Mouse (Mus musculus) limb, embryonic 13.5 days (tissue): Measurements from ENCODE around the gene P2ry6. TPM values are rescaled to one million over a fixed set of nuclear protein-coding genes. Genes with fewer than 3 reads are reported as not detected.

ENCODE experiments used
- ATAC-seq: fragments of 200-750 bp; cut with Nextera tagmentation; 2 replicates; pipeline ENCODE4 v1.8.0; 2017; ENCODE audit warnings: low read depth, moderate number of reproducible peaks, moderate TSS enrichment; ENCODE audit not compliant: low FRiP score
- H3K27ac ChIP-seq: fragments of 300-500 bp; sonication (generic); 2 replicates; pipeline ENCODE4 v1.5.1; 2015; ENCODE audit warnings: inconsistent platforms, mild to moderate bottlenecking, moderate library complexity
- H3K27me3 ChIP-seq: fragments of 300-500 bp; sonication (generic); 2 replicates; pipeline ENCODE4 v1.6.1; 2015; ENCODE audit warnings: mild to moderate bottlenecking, inconsistent platforms
- H3K36me3 ChIP-seq: fragments of 300-500 bp; sonication (generic); 2 replicates; pipeline ENCODE4 v1.6.1; 2015; ENCODE audit warnings: inconsistent platforms, mild to moderate bottlenecking, moderate library complexity
- H3K4me1 ChIP-seq: fragments of 300-500 bp; sonication (generic); 2 replicates; pipeline ENCODE4 v1.6.1; 2015; ENCODE audit warnings: inconsistent platforms
- H3K4me2 ChIP-seq: fragments of 300-500 bp; sonication (generic); replicated peaks from 2 replicates; pipeline ENCODE4 v1.6.1; 2015; ENCODE audit warnings: inconsistent platforms, mild to moderate bottlenecking, moderate library complexity
- H3K4me3 ChIP-seq: fragments of 300-500 bp; sonication (generic); 2 replicates; pipeline ENCODE4 v1.5.1; 2015; ENCODE audit warnings: moderate library complexity, mild to moderate bottlenecking, inconsistent platforms
- H3K9ac ChIP-seq: fragments of 300-500 bp; sonication (generic); 2 replicates; pipeline ENCODE4 v1.6.1; 2015; ENCODE audit warnings: mild to moderate bottlenecking, inconsistent platforms
- H3K9me3 ChIP-seq: fragments of 300-500 bp; sonication (generic); 2 replicates; pipeline ENCODE4 v1.6.1; 2016; ENCODE audit warnings: inconsistent platforms
- WGBS: fragments of 180-500 bp; shearing (Covaris S2); methylation state at CpG from one replicate; pipeline ENCODE4 v1.1.7; 2015; 5-methylcytosine and 5-hydroxymethylcytosine counted together
- polyA plus RNA-seq: library from polyadenylated mRNA; unstranded; fragments of >200 nt; fragmentation: Nextera tagmentation; extraction: Ambion mirVana; gene quantifications from 2 replicates; pipeline ENCODE4 v1.2.1, GENCODE M21; 2015

The P2ry6 gene
- polyA plus RNA-seq, 1 experiment from 2014 or later, result 5.6 TPM

DNA sequence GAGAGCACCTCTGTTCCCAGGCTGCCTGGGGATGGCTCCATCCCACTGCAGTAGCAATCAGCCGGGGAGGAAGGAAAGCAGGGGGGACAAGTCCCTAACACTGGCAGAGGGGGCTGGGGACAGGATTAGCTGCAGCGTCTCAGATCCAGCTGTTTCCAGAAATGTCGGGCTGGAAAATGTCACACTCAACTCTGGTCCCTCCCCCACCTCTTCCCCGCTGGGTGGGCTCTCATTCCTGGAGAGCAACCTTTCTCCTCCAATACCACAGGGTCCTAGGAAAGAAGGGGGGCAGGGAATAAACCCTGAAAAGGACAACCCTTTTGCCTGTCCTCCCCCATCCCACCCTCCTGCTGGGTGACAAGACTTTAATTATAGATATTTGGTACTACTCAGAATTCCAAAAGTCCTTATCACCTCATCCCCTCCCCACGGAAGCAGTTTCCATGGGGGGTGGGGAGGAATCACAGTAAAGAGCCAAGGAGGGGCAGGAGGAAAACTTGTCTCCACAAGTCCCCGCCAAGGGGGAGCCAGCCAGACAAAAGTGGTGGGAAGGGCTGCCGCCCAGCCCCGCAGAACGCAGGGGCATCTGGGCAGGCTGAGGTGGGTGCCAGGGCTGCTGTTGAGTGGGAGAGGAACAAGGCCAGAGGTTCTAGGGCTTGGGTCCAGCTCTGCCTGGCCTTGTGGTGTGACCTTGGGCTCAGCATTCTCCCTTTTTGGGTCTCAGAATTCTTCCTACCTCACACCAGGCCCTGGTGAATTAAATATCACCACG, 49.6 kb downstream of the P2ry6 start:
- no peak for ATAC-seq
- H3K9ac ChIP-seq, result peak overlapping the region; percentile 98
- H3K4me1 ChIP-seq, result peaks cover 99% of the 10 kb centered on the region
- peaks cover 61% of the 10 kb centered on the region for H3K36me3 ChIP-seq
- no peaks in the 10 kb centered on the region for H3K9me3 ChIP-seq
- peak overlapping the region; percentile 99 for H3K4me2 ChIP-seq
- 21% methylated on average over 10 of the region's 10 CpGs for WGBS
- no peaks in the 10 kb centered on the region for H3K27me3 ChIP-seq
- H3K4me3 ChIP-seq, result peak overlapping the region; percentile 93
- no peak overlapping the region; the same call in 1 of the 2 replicates for H3K27ac ChIP-seq

DNA sequence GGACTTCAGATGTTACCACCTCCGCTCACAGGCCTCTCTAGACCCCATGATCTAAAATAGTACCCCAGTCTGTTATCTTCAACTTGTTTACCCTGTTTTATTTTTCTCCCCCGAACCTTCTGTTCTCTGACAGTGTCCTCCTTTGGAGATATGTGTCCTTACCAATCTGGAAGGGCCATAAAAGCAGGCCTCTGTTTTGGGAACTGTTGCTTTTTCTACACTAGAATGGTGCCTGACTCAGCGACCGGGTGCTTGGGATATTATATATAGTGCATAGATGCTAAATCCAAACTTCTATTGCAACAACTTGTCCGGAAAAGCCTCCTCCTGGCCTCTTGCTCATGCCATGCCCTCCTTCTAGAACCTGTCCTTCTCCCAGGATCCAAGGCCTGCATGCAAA, 50.2 kb downstream of the P2ry6 start:
- H3K27me3 ChIP-seq, result no peaks in the 10 kb centered on the region
- peak overlapping the region; percentile 93 for H3K4me3 ChIP-seq
- WGBS, result 74% methylated on average over 5 of the region's 5 CpGs
- H3K36me3 ChIP-seq, result peaks cover 60% of the 10 kb centered on the region
- peak overlapping the region; percentile 98; the same call in 1 of the 2 replicates for H3K9ac ChIP-seq
- peaks cover 99% of the 10 kb centered on the region for H3K4me1 ChIP-seq
- no peaks in the 10 kb centered on the region for H3K9me3 ChIP-seq
- peak overlapping the region; percentile 99 for H3K4me2 ChIP-seq
- peak overlapping the region; percentile 0; the same call in 1 of the 2 replicates for H3K27ac ChIP-seq
- no peak for ATAC-seq

DNA sequence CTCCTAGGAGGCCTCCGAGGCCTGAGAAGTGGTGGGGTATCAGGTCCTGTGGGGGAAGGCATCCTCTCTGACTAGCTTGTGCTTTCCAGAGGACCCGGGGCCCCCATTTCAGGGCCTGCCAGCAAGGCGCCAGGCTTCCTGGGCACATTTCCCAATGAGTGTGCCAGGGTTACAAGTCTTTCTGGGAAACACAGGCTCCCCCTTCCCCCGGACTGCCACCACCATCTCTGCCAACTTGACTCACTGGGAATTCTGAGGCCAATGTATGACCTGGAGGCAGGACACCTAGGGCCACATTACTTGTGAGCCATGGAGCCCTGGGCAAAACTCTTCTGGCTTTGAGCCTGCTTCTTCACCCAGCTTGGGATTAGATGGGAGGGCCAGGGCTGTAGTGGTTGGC, 51.5 kb downstream of the P2ry6 start:
- no peaks in the 10 kb centered on the region for H3K27me3 ChIP-seq
- H3K4me3 ChIP-seq, result no peak overlapping the region
- peaks cover 53% of the 10 kb centered on the region for H3K36me3 ChIP-seq
- H3K9ac ChIP-seq, result no peak overlapping the region
- H3K9me3 ChIP-seq, result no peaks in the 10 kb centered on the region
- peaks cover 99% of the 10 kb centered on the region for H3K4me1 ChIP-seq
- no peak overlapping the region for H3K27ac ChIP-seq
- no peak overlapping the region; the same call in 1 of the 2 replicates for H3K4me2 ChIP-seq
- 87% methylated on average over 4 of the region's 4 CpGs for WGBS
- no peak for ATAC-seq

DNA sequence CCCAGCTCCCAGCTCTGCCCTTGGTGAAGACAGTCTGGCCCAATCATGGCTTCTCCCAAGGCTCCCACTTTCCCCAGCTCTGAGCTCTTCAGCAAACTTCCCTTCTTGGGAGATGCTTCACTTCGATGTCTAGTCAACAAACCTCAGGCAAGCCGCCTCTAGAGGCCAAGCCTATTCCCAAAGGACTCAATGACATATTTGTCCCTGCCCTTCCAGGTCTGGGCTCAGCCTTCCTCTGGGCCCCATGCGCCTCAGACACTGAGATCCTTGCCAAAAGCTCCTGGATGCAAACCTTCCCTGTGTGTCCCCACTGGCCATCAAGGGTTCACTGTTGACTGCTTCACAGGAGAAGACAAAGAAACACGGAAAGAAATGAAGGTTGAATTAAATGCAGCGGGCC, 53.2 kb downstream of the P2ry6 start:
- H3K9me3 ChIP-seq, result no peaks in the 10 kb centered on the region
- no peak overlapping the region for H3K27ac ChIP-seq
- H3K4me3 ChIP-seq, result no peak overlapping the region
- H3K4me1 ChIP-seq, result peaks cover 99% of the 10 kb centered on the region
- H3K27me3 ChIP-seq, result no peaks in the 10 kb centered on the region
- peaks cover 64% of the 10 kb centered on the region for H3K36me3 ChIP-seq
- H3K4me2 ChIP-seq, result no peak overlapping the region
- H3K9ac ChIP-seq, result no peak overlapping the region
- 89% methylated on average over 5 of the region's 5 CpGs for WGBS
- ATAC-seq, result no peak

DNA sequence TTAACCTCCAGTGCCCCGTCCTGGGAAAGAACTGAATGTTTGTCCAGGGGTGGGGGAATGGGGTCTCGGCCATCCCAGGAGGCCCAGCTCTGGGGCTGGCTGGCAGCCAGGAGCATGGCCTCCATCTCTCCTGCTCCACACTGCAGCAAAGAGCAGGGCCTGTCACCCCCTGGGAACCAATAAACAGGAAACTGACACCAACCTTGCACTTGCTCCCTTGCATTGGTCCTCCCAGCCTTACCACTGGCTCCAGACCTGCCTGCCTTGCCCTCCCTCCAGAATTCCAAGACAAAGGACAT, 54.7 kb downstream of the P2ry6 start:
- no peaks in the 10 kb centered on the region for H3K27me3 ChIP-seq
- H3K9ac ChIP-seq, result no peak overlapping the region; the same call in 1 of the 2 replicates
- peaks cover 74% of the 10 kb centered on the region for H3K36me3 ChIP-seq
- H3K4me2 ChIP-seq, result peak overlapping the region; percentile 23
- H3K27ac ChIP-seq, result peak overlapping the region; percentile 59; the same call in 1 of the 2 replicates
- H3K4me3 ChIP-seq, result no peak overlapping the region
- H3K9me3 ChIP-seq, result no peaks in the 10 kb centered on the region
- WGBS, result 9% methylated on average over 2 of the region's 2 CpGs
- peak; percentile 42; the same call in 1 of the 2 replicates for ATAC-seq
- H3K4me1 ChIP-seq, result peaks cover 98% of the 10 kb centered on the region

DNA sequence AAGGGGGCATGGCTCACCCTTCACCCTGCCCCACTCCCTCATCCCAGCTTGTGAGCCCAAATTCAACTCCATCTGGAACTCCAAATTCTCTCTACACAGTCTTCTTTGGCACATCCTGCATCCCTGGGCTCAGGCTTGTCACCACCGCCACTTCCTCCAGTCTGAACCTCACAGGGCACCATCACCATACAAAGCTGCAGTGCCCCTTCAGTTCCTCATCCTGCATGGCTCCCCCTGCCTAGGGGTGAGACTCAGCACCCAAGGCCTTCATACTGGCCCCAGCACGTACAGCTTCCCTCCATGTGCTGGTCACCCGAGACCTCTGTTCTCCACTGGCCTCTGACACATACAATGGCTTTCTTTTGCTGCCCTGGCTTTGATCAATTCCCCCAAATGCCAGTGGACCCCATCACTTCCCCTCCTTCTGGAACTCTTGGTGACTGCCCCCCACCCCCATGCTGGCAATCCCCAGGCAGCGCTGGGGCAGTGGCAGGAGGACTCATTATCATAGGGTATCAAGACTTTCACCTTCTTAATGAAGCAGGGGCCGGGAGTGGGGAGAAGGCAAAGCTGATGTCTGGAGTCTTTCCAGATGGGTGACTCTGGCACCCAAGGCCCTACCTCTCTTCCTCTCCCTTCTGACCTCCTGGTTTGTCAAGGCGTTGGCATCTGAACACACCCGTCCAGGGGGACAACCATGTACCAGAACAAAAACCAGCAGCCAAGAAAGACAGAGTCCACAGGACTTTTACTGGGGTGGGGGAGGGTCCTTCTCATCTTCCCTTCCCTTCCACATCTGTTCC, 55.2 kb downstream of the P2ry6 start:
- peaks cover 96% of the 10 kb centered on the region for H3K4me1 ChIP-seq
- peaks cover 75% of the 10 kb centered on the region for H3K36me3 ChIP-seq
- H3K4me3 ChIP-seq, result no peak overlapping the region
- peak overlapping the region; percentile 23 for H3K4me2 ChIP-seq
- ATAC-seq, result no peak
- peak overlapping the region; percentile 59; the same call in 1 of the 2 replicates for H3K27ac ChIP-seq
- peak overlapping the region; percentile 48 for H3K9ac ChIP-seq
- no peaks in the 10 kb centered on the region for H3K9me3 ChIP-seq
- 35% methylated on average over 7 of the region's 7 CpGs for WGBS
- H3K27me3 ChIP-seq, result no peaks in the 10 kb centered on the region

DNA sequence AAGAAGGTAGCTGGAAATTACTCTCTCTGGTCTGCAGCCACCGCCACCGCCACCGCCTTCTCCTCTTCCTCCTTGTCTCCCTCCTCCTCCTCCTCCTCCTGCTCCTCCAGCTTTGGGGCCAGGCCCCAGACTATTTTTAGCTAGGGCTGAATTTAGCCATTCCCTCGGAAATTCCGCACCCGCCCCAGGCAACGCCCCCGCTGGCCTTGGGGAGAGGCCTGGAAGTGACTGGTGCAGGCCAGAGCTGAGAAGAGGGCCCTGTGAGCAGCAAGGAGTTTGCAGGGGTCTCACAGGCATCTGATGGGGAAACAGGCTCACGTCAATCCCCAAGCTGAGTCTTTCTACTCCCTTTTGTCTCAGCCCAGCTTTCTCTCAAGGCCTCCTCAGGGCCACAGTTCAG, 56.3 kb downstream of the P2ry6 start:
- 26% methylated on average over 6 of the region's 9 CpGs for WGBS

DNA sequence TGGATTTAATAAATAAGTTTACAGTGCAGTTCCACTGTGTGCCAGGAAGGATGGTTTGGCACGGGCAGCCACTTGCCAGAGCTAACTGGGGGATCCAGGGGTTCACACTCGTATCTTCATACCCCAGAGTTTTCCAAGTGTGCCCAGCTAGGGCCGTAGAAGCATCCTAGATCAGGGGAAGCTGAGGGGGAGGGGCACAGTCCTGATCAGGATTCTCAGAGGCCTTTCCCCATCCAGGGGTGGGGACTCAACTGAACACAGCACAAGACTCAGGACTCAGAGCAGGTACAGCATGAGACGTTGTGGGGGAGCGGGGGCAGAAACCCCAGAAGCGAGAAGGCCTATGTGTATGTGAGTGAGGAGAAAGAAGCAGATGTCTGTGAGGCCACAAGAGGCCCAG, 56.7 kb downstream of the P2ry6 start:
- Histone ChIP-seq H3K9me3 (no peaks in the 10 kb centered on the region), H3K4me1 (peaks cover 84% of the 10 kb centered on the region), H3K4me3 (no peak overlapping the region), H3K27ac (peak overlapping the region; percentile 59; the same call in 1 of the 2 replicates), H3K27me3 (no peaks in the 10 kb centered on the region), H3K36me3 (peaks cover 76% of the 10 kb centered on the region), H3K9ac (peak overlapping the region; percentile 59), H3K4me2 (peak overlapping the region; percentile 44)
- WGBS, result 50% methylated on average over 6 of the region's 6 CpGs
- ATAC-seq, result no peak

More for the DNA sequence above, 56.3 kb downstream of the P2ry6 start:
- Histone ChIP-seq H3K4me1 (peaks cover 86% of the 10 kb centered on the region), H3K4me2 (peak overlapping the region; percentile 44), H3K9ac (peak overlapping the region; percentile 59), H3K4me3 (no peak overlapping the region), H3K27me3 (no peaks in the 10 kb centered on the region), H3K27ac (peak overlapping the region; percentile 59; the same call in 1 of the 2 replicates), H3K9me3 (no peaks in the 10 kb centered on the region), H3K36me3 (peaks cover 76% of the 10 kb centered on the region)
- no peak for ATAC-seq

DNA sequence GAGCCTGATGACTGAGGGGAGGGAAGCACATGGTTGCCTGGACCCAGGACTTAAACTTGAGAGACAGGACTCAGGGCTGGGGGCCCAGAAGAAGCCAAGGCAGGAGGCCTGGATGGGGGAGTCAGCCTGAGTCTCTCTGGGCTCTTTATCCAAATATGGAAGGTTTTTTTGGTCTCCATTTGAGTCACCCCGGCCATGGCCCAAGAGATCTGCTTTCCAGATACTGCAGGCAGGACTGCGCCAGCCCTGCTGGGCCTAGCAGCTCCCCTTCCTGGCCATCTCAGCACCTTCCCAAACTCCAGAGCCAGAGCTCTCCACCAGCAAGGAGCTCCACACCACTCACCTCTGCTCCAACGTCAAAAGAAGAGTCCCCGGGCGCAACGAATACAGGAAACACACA, 57.9 kb downstream of the P2ry6 start:
- Histone ChIP-seq H3K4me2 (no peak overlapping the region), H3K9me3 (no peaks in the 10 kb centered on the region), H3K4me3 (no peak overlapping the region), H3K9ac (peak overlapping the region; percentile 19; the same call in 1 of the 2 replicates), H3K36me3 (peaks cover 63% of the 10 kb centered on the region), H3K27me3 (no peaks in the 10 kb centered on the region), H3K27ac (no peak overlapping the region), H3K4me1 (peaks cover 84% of the 10 kb centered on the region)
- WGBS, result 71% methylated on average over 6 of the region's 6 CpGs
- no peak for ATAC-seq

DNA sequence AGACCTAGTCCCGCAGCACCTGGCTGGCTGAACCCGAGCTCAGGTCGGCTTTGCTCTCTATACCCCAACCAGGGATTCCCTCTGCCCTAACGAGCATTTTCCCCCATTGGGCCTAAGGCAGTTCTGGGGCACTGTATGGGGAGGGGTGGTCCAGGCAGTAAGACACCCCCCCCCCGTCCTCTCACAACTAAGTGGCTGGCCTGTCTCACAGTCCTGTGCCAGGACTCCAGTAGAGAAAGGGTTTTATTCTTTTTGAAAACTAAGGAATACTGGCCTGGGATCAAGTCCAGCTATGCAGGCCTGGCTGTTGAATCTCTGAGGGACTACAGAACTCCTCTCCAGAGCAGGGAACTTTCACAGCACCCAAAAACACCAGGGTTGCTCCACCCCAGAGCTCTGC, 59.2 kb downstream of the P2ry6 start:
- Histone ChIP-seq H3K4me1 (peaks cover 85% of the 10 kb centered on the region), H3K9ac (peak overlapping the region; percentile 8; the same call in 1 of the 2 replicates), H3K27ac (no peak overlapping the region; the same call in 1 of the 2 replicates), H3K27me3 (no peaks in the 10 kb centered on the region), H3K4me3 (no peak overlapping the region), H3K9me3 (no peaks in the 10 kb centered on the region), H3K36me3 (peaks cover 55% of the 10 kb centered on the region), H3K4me2 (no peak overlapping the region)
- 51% methylated on average over 5 of the region's 5 CpGs for WGBS
- ATAC-seq, result no peak

DNA sequence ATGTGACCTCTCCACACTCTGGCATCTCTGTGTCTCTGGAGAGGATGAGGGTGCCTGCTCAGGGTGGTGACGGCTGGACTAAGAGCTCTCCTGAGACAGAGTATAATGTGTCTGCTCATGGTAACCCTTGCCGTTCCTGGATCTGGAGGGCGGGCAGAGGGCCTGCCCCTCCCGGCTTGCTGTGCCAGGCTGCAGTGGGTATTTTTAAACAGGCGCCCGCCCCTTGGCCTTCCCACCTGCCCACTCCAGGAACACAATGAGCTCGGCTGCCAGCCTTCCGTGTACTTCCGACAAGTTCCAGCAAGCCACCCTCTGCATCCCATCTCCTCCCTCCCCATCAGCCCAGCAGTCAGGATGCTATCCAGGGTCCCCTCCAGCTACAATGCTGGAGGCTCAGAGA, 62.7 kb downstream of the P2ry6 start:
- H3K4me1 ChIP-seq, result peaks cover 71% of the 10 kb centered on the region
- H3K9me3 ChIP-seq, result no peaks in the 10 kb centered on the region
- 44% methylated on average over 9 of the region's 9 CpGs for WGBS
- H3K27me3 ChIP-seq, result no peaks in the 10 kb centered on the region
- no peak overlapping the region for H3K4me3 ChIP-seq
- H3K36me3 ChIP-seq, result peaks cover 45% of the 10 kb centered on the region
- 0 out of 2 replicates have a peak overlapping the region, but pooled peaks have one; percentile 31 for H3K9ac ChIP-seq
- peak overlapping the region; percentile 39; the same call in 1 of the 2 replicates for H3K27ac ChIP-seq
- no peak for ATAC-seq
- H3K4me2 ChIP-seq, result peak overlapping the region; percentile 20; the same call in 1 of the 2 replicates

DNA sequence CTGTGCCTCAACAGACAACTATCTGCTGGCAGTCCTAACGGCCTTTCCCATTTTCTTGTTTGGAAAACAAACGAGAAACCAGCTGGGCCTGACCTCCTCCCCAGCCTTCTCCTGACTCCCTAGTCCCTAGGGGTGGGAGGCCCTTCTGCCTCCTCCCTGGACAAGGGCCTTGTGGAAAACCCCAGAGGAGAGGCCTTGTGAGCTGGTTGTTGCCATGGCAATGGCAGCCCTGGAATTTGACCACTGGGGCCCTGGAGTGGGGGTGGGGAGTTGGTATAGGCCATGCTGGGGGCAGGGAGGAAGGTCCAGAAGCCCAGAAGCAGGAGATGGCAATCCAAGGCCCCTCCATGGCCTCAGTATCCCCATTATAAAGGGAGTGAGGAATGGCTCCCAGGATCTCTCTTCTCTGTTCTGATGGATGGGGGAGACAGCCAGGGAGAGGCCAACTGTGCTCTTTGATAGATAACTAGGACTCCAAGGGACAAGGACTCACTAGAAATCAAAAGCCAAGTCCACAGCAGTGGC, 63.1 kb downstream of the P2ry6 start:
- Histone ChIP-seq H3K4me2 (peak overlapping the region; percentile 20; the same call in 1 of the 2 replicates), H3K4me1 (peaks cover 66% of the 10 kb centered on the region), H3K36me3 (peaks cover 41% of the 10 kb centered on the region), H3K27ac (peak overlapping the region; percentile 39; the same call in 1 of the 2 replicates), H3K27me3 (no peaks in the 10 kb centered on the region), H3K4me3 (no peak overlapping the region), H3K9ac (peak overlapping the region; percentile 20; the same call in 1 of the 2 replicates), H3K9me3 (no peaks in the 10 kb centered on the region)
- WGBS, result 9% methylated on average over 2 of the region's 2 CpGs
- ATAC-seq, result no peak
